Mouse (Mus musculus) MEL (cell line): ENCODE measurements around the gene Usp40. TPM values are rescaled to one million over a fixed set of nuclear protein-coding genes. Genes with fewer than 3 reads are reported as not detected.
A peak's percentile ranks its signal among the peaks of the same experiment; 100 is the strongest.

ENCODE experiments used
- DNase-seq: peaks from one replicate; pipeline ENCODE4 v3.0.0; 2011; ENCODE audit warnings: low read depth, low spot score
- H3K27ac ChIP-seq: 2 replicates; pipeline ENCODE4 v1.5.1; 2012; ENCODE audit warnings: low read depth, mild to moderate bottlenecking, control low read depth, low read length, moderate library complexity; ENCODE audit not compliant: control insufficient read depth
- H3K27me3 ChIP-seq, 2 experiments: fragments of 150-350 bp in 1 of 2; sonication (generic) in 1 of 2; 2 replicates each; pipeline ENCODE4 v1.6.1; 2012; ENCODE audit warnings: low read length in 2 of 2, mild to moderate bottlenecking in 2 of 2, improper control_type of control experiment in 1 of 2, moderate library complexity in 1 of 2; ENCODE audit not compliant: insufficient read depth in 2 of 2, control insufficient read depth in 1 of 2
- H3K36me3 ChIP-seq, 2 experiments: 2 replicates each; pipeline ENCODE4 v1.6.1; 2012 to 2014; ENCODE audit warnings: low read length in 2 of 2, improper control_type of control experiment in 1 of 2, inconsistent platforms in 1 of 2, mild to moderate bottlenecking in 1 of 2; ENCODE audit not compliant: insufficient read depth in 2 of 2, control insufficient read depth in 1 of 2
- H3K4me1 ChIP-seq, 2 experiments: fragments of 150-350 bp in 1 of 2; sonication (generic) in 1 of 2; 2 replicates each; pipeline ENCODE4 v1.6.1; 2012; ENCODE audit warnings: low read length in 2 of 2, improper control_type of control experiment in 1 of 2, mild to moderate bottlenecking in 1 of 2; ENCODE audit not compliant: insufficient read depth in 2 of 2, control insufficient read depth in 1 of 2
- H3K4me3 ChIP-seq, 2 experiments: fragments of 150-350 bp in 1 of 2; sonication (generic) in 1 of 2; 2 replicates each; pipeline ENCODE4 v1.5.1; 2012; ENCODE audit warnings: low read depth in 2 of 2, low read length in 2 of 2, mild to moderate bottlenecking in 2 of 2, moderate library complexity in 2 of 2, control low read depth in 1 of 2, improper control_type of control experiment in 1 of 2; ENCODE audit not compliant: control insufficient read depth in 1 of 2, insufficient read depth in 1 of 2
- H3K79me2 ChIP-seq: 2 replicates; pipeline ENCODE4 v1.6.1; 2012; ENCODE audit warnings: mild to moderate bottlenecking, low read length, moderate library complexity; ENCODE audit not compliant: control insufficient read depth, poor library complexity, insufficient read depth
- H3K9ac ChIP-seq: 2 replicates; pipeline ENCODE4 v1.6.1; 2012; ENCODE audit warnings: low read depth, mild to moderate bottlenecking, control low read depth, low read length, moderate library complexity; ENCODE audit not compliant: control insufficient read depth, poor library complexity, severe bottlenecking
- H3K9me3 ChIP-seq: fragments of 150-350 bp; sonication (generic); replicated peaks from 2 replicates; pipeline ENCODE4 v1.6.1; 2012; ENCODE audit warnings: mild to moderate bottlenecking, low read length, improper control_type of control experiment, moderate library complexity; ENCODE audit not compliant: insufficient read depth
- CHD1 ChIP-seq: IDR thresholded peaks from 2 replicates; pipeline ENCODE4 v1.6.1; 2012; ENCODE audit warnings: low read depth, mild to moderate bottlenecking, inconsistent platforms, low read length, improper control_type of control experiment
- CHD2 ChIP-seq: IDR thresholded peaks from 2 replicates; pipeline ENCODE4 v1.6.1; 2011; ENCODE audit warnings: low read length, improper control_type of control experiment
- E2F4 ChIP-seq: IDR thresholded peaks from 2 replicates; pipeline ENCODE4 v1.6.1; 2011; ENCODE audit warnings: low read depth, low read length, improper control_type of control experiment, borderline replicate concordance
- ELF1 ChIP-seq: IDR thresholded peaks from 2 replicates; pipeline ENCODE4 v1.6.1; 2014; ENCODE audit warnings: low read depth, mild to moderate bottlenecking, inconsistent platforms, low read length, improper control_type of control experiment, moderate library complexity
- EP300 ChIP-seq, 2 experiments: IDR thresholded peaks; 2 replicates each; pipeline ENCODE4 v1.6.1; 2011; ENCODE audit warnings: improper control_type of control experiment in 2 of 2, low read length in 2 of 2, low read depth in 1 of 2, mild to moderate bottlenecking in 1 of 2
- ETS1 ChIP-seq: IDR thresholded peaks from 2 replicates; pipeline ENCODE4 v1.6.1; 2012; ENCODE audit warnings: low read depth, mild to moderate bottlenecking, inconsistent platforms, low read length, improper control_type of control experiment, moderate library complexity
- GABPA ChIP-seq: IDR thresholded peaks from 2 replicates; pipeline ENCODE4 v1.6.1; 2012; ENCODE audit warnings: low read depth, mild to moderate bottlenecking, inconsistent platforms, low read length, improper control_type of control experiment, moderate library complexity
- GATA1 ChIP-seq: IDR thresholded peaks from 2 replicates; pipeline ENCODE4 v1.6.1; 2011; ENCODE audit warnings: low read depth, low read length, improper control_type of control experiment
- HCFC1 ChIP-seq: IDR thresholded peaks from 2 replicates; pipeline ENCODE4 v1.6.1; 2012; ENCODE audit warnings: low read depth, mild to moderate bottlenecking, inconsistent platforms, low read length, improper control_type of control experiment, moderate library complexity
- JUND ChIP-seq: IDR thresholded peaks from 2 replicates; pipeline ENCODE4 v1.6.1; 2011; ENCODE audit warnings: low read depth, mild to moderate bottlenecking, improper control_type of control experiment, low read length
- MAZ ChIP-seq: IDR thresholded peaks from 2 replicates; pipeline ENCODE4 v1.6.1; 2012; ENCODE audit warnings: low read depth, mild to moderate bottlenecking, inconsistent platforms, low read length, improper control_type of control experiment
- MEF2A ChIP-seq: IDR thresholded peaks from 2 replicates; pipeline ENCODE4 v1.6.1; 2014; ENCODE audit warnings: low read depth, mild to moderate bottlenecking, inconsistent platforms, low read length, improper control_type of control experiment; ENCODE audit not compliant: poor library complexity, insufficient replicate concordance, severe bottlenecking; ENCODE audit errors: extremely low read depth
- MYB ChIP-seq: IDR thresholded peaks from 2 replicates; pipeline ENCODE4 v1.6.1; 2011; ENCODE audit warnings: mild to moderate bottlenecking, low read depth, low read length, improper control_type of control experiment
- MYC ChIP-seq: IDR thresholded peaks from 2 replicates; pipeline ENCODE4 v1.6.1; 2011; ENCODE audit warnings: low read depth, mild to moderate bottlenecking, low read length, improper control_type of control experiment, moderate library complexity
- NELFE ChIP-seq: IDR thresholded peaks from 2 replicates; pipeline ENCODE4 v1.6.1; 2011; ENCODE audit warnings: low read depth, low read length, improper control_type of control experiment
- POLR2A ChIP-seq, 2 experiments: IDR thresholded peaks; 2 replicates each; pipeline ENCODE4 v1.6.1; 2011 to 2012; ENCODE audit warnings: low read length in 2 of 2, mild to moderate bottlenecking in 2 of 2, control low read depth in 1 of 2, improper control_type of control experiment in 1 of 2, low read depth in 1 of 2, moderate library complexity in 1 of 2; ENCODE audit not compliant: control insufficient read depth in 1 of 2, insufficient read depth in 1 of 2, poor library complexity in 1 of 2
- POLR2AphosphoS2 ChIP-seq: IDR thresholded peaks from 2 replicates; pipeline ENCODE4 v1.6.1; 2011; ENCODE audit warnings: low read length, improper control_type of control experiment
- RCOR1 ChIP-seq: IDR thresholded peaks from 2 replicates; pipeline ENCODE4 v1.6.1; 2012; ENCODE audit warnings: low read depth, mild to moderate bottlenecking, inconsistent platforms, low read length, improper control_type of control experiment
- SIN3A ChIP-seq: IDR thresholded peaks from 2 replicates; pipeline ENCODE4 v1.6.1; 2012; ENCODE audit warnings: low read length, improper control_type of control experiment, inconsistent platforms
- SMC3 ChIP-seq: IDR thresholded peaks from 2 replicates; pipeline ENCODE4 v1.6.1; 2011; ENCODE audit warnings: low read depth, low read length, improper control_type of control experiment
- TBP ChIP-seq: IDR thresholded peaks from 2 replicates; pipeline ENCODE4 v1.8.0; 2011; ENCODE audit warnings: low read depth, low read length, improper control_type of control experiment
- TCF12 ChIP-seq: IDR thresholded peaks from 2 replicates; pipeline ENCODE4 v1.6.1; 2014; ENCODE audit warnings: low read depth, mild to moderate bottlenecking, inconsistent platforms, low read length, improper control_type of control experiment, moderate library complexity
- UBTF ChIP-seq: IDR thresholded peaks from 2 replicates; pipeline ENCODE4 v1.6.1; 2012; ENCODE audit warnings: low read depth, mild to moderate bottlenecking, inconsistent platforms, low read length, improper control_type of control experiment, moderate library complexity, borderline replicate concordance; ENCODE audit not compliant: insufficient read depth
- USF2 ChIP-seq, 2 experiments: IDR thresholded peaks; 2 replicates each; pipeline ENCODE4 v1.6.1; 2011 to 2012; ENCODE audit warnings: improper control_type of control experiment in 2 of 2, low read length in 2 of 2, borderline replicate concordance in 1 of 2, inconsistent platforms in 1 of 2, low read depth in 1 of 2, mild to moderate bottlenecking in 1 of 2; ENCODE audit not compliant: insufficient read depth in 1 of 2
- polyA plus RNA-seq, 2 experiments: library from polyadenylated mRNA; stranded (reverse) in 1 of 2; unstranded in 1 of 2; fragments of >175 nt in 1 of 2; fragments of >200 nt in 1 of 2; gene quantifications; 2 replicates each; pipeline versions ENCODE4 v1.2.1 to v1.2.4; 2012; ENCODE audit warnings: low replicate concordance in 2 of 2, low read depth in 1 of 2; ENCODE audit not compliant: insufficient read length in 2 of 2, insufficient read depth in 1 of 2, missing spikeins in 1 of 2
- total RNA-seq: library from RNA; depleted of rRNA; stranded (reverse); fragments of 300-350 nt; gene quantifications from 2 replicates; pipeline ENCODE4 v1.2.3, GENCODE M21; 2012

Gene Usp40
- total and polyA plus RNA-seq, 3 experiments = 8.9 to 10.1 TPM; not detected in 1

GRCm38 (mm10) chr1:87900979-87901378, 107.4 kb downstream of the Usp40 start:
- Histone ChIP-seq H3K9ac (no peak overlapping the region), H3K36me3 (peaks cover 4 to 5% of the 10 kb centered on the region in 2 experiments), H3K9me3 (no peaks in the 10 kb centered on the region), H3K79me2 (no peaks in the 10 kb centered on the region), H3K4me3 (no peak overlapping the region), H3K27me3 (no peaks in the 10 kb centered on the region), H3K4me1 (no peaks in the 10 kb centered on the region; a peak in 1 of 4 replicates), H3K27ac (no peak overlapping the region)
- TF ChIP-seq USF2 (IDR thresholded peaks at IDR 0.05; ENCODE audit: borderline replicate concordance in 1 of 2, insufficient read depth in 1 of 2, low read depth in 1 of 2, low read length in 2 of 2) (no peak), RCOR1 (no peak), E2F4 (no peak), MYC (no peak), CHD2 (no peak), SIN3A (no peak)
- DNase-seq = no peak

- TF ChIP-seq TCF12 (no peak), ETS1 (peak; percentile 93), TBP (no peak), GATA1 (peak; percentile 26; the same call in 1 of the 2 replicates)
- H3K27me3 ChIP-seq = no peaks in the 10 kb centered on the region
- peaks cover 4 to 6% of the 10 kb centered on the region in 2 experiments for H3K36me3 ChIP-seq
- H3K4me1 ChIP-seq = no peaks in the 10 kb centered on the region; a peak in 1 of 4 replicates
- DNase-seq = no peak
- no peaks in the 10 kb centered on the region for H3K9me3 ChIP-seq
- H3K27ac ChIP-seq = no peak overlapping the region
- no peaks in the 10 kb centered on the region for H3K79me2 ChIP-seq
- H3K4me3 ChIP-seq = no peak overlapping the region
- no peak overlapping the region for H3K9ac ChIP-seq
These were observed 108.7 kb downstream of the Usp40 start for GRCm38 (mm10) chr1:87899701-87900100.

DNA sequence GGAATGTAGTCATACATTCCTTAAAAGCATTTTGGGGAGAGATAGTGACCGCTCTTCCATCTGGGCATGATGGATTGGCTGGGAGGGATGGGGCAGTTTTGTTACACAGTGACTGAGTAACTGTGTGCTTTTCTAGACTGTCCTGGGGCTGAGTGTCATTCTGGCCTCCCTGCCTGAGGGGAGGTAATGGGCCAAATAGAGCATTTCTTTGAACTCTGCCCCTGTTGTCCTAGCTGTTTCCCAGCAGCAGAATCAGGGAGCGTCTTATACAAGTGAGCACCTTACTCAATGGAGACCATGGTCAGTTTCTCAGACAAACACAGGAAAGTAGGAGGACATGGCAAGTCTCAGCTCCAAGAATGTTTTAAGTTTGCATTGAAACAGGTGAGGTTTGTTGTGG, 111.4 kb downstream of the Usp40 start:
- Histone ChIP-seq H3K27ac (no peak overlapping the region), H3K79me2 (0 out of 2 replicates have a peak, but pooled peaks cover 2% of the 10 kb centered on the region), H3K36me3 (peaks cover 7 to 8% of the 10 kb centered on the region in 2 experiments), H3K4me3 (no peak overlapping the region), H3K4me1 (no peaks in the 10 kb centered on the region; a peak in 1 of 4 replicates), H3K27me3 (no peaks in the 10 kb centered on the region), H3K9me3 (no peaks in the 10 kb centered on the region), H3K9ac (no peak overlapping the region)
- DNase-seq = no peak
- TF ChIP-seq E2F4 (no peak), MEF2A (no peak), UBTF (no peak), GABPA (no peak), NELFE (no peak), MAZ (no peak), ELF1 (no peak), EP300 (IDR thresholded peaks at IDR 0.05; ENCODE audit: low read depth in 1 of 2, low read length in 2 of 2) (no peak), HCFC1 (no peak), SIN3A (no peak), POLR2AphosphoS2 (no peak), MYB (no peak), CHD2 (no peak), JUND (no peak), TCF12 (no peak), POLR2A (IDR thresholded peaks at IDR 0.05; ENCODE audit: control insufficient read depth in 1 of 2, insufficient read depth in 1 of 2, low read depth in 1 of 2, low read length in 2 of 2, poor library complexity in 1 of 2) (no peak), CHD1 (no peak), GATA1 (no peak), SMC3 (no peak)
